Mouse (Mus musculus) heart, embryonic 14.5 days (tissue): ENCODE measurements at regions not wholly inside any gene's neighbourhood (a gene's known extent, or its start where the extent isn't known, plus 50 kb on each side); places are given as distances from the start of the nearest gene placed in this dataset.

Experiments
- ATAC-seq: fragments of 200-750 bp; cut with Nextera tagmentation; 2 replicates; pipeline ENCODE4 v1.8.0; 2017; ENCODE audit warnings: low read depth, moderate TSS enrichment; ENCODE audit not compliant: insufficient number of reproducible peaks, insufficient read depth, low FRiP score
- H3K27ac ChIP-seq, 2 experiments: fragments of 200-500 bp in 1 of 2; fragments of 300-500 bp in 1 of 2; sonication (generic) in 1 of 2; replicated peaks in 1 of 2; 2 replicates each; pipeline ENCODE4 v1.5.1; 2012 to 2014; ENCODE audit warnings: low read depth in 2 of 2, low read length in 2 of 2, control low read depth in 1 of 2, mild to moderate bottlenecking in 1 of 2, mixed read lengths in 1 of 2; ENCODE audit not compliant: control insufficient read depth in 1 of 2, insufficient read depth in 1 of 2
- H3K27me3 ChIP-seq: fragments of 300-500 bp; sonication (generic); 2 replicates; pipeline ENCODE4 v1.6.1; 2014; ENCODE audit warnings: mild to moderate bottlenecking, low read length, control low read depth; ENCODE audit not compliant: control insufficient read depth, insufficient read depth
- H3K36me3 ChIP-seq: fragments of 300-500 bp; sonication (generic); 2 replicates; pipeline ENCODE4 v1.6.1; 2014; ENCODE audit warnings: mild to moderate bottlenecking, control low read depth, low read length, mixed read lengths; ENCODE audit not compliant: control insufficient read depth, insufficient read depth
- H3K4me1 ChIP-seq, 2 experiments: fragments of 200-500 bp in 1 of 2; fragments of 300-500 bp in 1 of 2; sonication (generic) in 1 of 2; 2 replicates each; pipeline ENCODE4 v1.6.1; 2012 to 2014; ENCODE audit warnings: low read length in 2 of 2, control low read depth in 1 of 2, mixed read lengths in 1 of 2; ENCODE audit not compliant: control insufficient read depth in 2 of 2, insufficient read depth in 2 of 2
- H3K4me2 ChIP-seq: fragments of 300-500 bp; sonication (generic); 2 replicates; pipeline ENCODE4 v1.6.1; 2014; ENCODE audit warnings: mild to moderate bottlenecking, low read length
- H3K4me3 ChIP-seq, 2 experiments: fragments of 200-500 bp in 1 of 2; fragments of 300-500 bp in 1 of 2; sonication (generic) in 1 of 2; 2 replicates each; pipeline ENCODE4 v1.5.1; 2012 to 2014; ENCODE audit warnings: low read length in 2 of 2, mild to moderate bottlenecking in 2 of 2, control low read depth in 1 of 2, low read depth in 1 of 2, moderate library complexity in 1 of 2; ENCODE audit not compliant: control insufficient read depth in 1 of 2, insufficient read depth in 1 of 2
- H3K9ac ChIP-seq: fragments of 300-500 bp; sonication (generic); 2 replicates; pipeline ENCODE4 v1.6.1; 2014; ENCODE audit warnings: mild to moderate bottlenecking, low read length
- H3K9me3 ChIP-seq: fragments of 300-500 bp; sonication (generic); 2 replicates; pipeline ENCODE4 v1.6.1; 2016; ENCODE audit warnings: low read length, control low read depth; ENCODE audit not compliant: control insufficient read depth
- WGBS: fragments of 180-500 bp; shearing (Covaris S2); extraction: QIAGEN DNeasy Blood & Tissue Kit; methylation state at CpG from one replicate; pipeline ENCODE4 v1.1.7; 2014; 5-methylcytosine and 5-hydroxymethylcytosine counted together

DNA sequence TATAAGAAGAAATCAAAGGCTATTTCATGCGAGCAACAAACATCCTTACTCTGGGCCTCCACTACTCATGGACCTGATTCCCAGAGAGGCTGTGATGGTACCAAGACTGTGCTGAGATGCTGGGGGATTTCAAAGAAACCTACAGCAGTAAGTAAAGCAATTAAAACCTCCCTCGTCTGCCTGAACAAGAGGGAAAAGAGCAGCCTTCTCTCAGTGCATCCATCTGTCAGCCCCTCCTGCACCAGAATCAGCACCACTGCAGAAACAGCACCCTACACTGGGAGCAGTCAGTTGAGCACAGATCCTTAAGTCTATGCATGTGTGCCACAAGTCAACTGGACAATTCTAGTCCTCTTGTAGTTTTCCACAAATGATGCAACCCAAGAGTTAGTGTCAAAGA is 500.6 kb downstream of the Galc start:
- no peak overlapping the region for H3K4me3 ChIP-seq
- H3K27ac ChIP-seq = no peak overlapping the region
- H3K36me3 ChIP-seq = no peaks in the 10 kb centered on the region
- no peak for ATAC-seq
- 50% methylated on average over 2 of the region's 2 CpGs for WGBS
- H3K4me2 ChIP-seq = no peak overlapping the region
- no peaks in the 10 kb centered on the region for H3K9me3 ChIP-seq
- no peaks in the 10 kb centered on the region for H3K27me3 ChIP-seq
- no peak overlapping the region for H3K9ac ChIP-seq
- no peaks in the 10 kb centered on the region for H3K4me1 ChIP-seq

DNA sequence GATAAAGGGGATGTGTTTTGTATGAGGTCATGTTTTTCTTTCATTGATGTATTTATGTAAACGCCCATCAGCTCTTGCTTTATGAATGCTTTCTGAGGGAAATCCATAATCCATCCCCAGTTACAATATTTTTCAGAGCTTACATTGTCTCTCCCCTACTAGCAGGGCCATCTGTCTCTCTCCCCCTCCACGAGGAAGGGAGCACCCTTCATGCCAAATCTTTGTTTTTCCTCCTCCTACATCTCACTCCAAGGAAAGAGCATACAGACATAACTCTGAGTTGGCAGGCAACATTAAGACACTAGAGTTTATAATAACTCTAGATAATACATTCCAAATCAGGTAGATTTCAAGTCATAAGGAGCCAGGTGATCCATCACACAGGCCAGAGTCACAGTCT is 509.1 kb downstream of the Galc start:
- H3K9ac ChIP-seq = no peak overlapping the region
- 53% methylated on average over 2 of the region's 2 CpGs for WGBS

DNA sequence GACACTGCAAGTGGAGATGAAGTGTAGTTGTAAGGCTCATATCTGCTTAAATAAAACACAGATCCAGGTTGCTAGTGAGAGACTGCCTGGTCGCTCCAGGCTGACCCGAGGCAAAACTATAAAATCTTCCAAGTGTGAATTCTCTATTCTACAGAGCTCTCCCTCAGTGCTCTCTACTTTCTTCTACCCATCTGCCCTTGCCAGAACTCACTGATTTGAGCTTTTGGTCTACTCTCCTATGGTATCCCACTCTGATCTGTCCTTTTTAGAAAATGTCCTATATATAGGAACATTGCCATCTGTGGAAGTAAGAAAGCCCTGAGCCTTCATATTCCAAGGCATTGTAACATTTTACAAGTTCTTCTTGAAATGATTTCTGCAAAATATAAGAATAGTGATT is 518.3 kb downstream of the Galc start:
- Histone ChIP-seq H3K27ac (no peak overlapping the region), H3K9me3 (no peaks in the 10 kb centered on the region), H3K4me1 (no peaks in the 10 kb centered on the region), H3K36me3 (no peaks in the 10 kb centered on the region), H3K4me2 (no peak overlapping the region), H3K27me3 (no peaks in the 10 kb centered on the region), H3K9ac (no peak overlapping the region), H3K4me3 (no peak overlapping the region)
- ATAC-seq = no peak
- WGBS = 57% methylated on average over 2 of the region's 2 CpGs

More for the DNA sequence above, 509.1 kb downstream of the Galc start:
- Histone ChIP-seq H3K4me2 (no peak overlapping the region), H3K36me3 (no peaks in the 10 kb centered on the region), H3K27me3 (no peaks in the 10 kb centered on the region), H3K4me3 (no peak overlapping the region), H3K27ac (no peak overlapping the region), H3K4me1 (no peaks in the 10 kb centered on the region), H3K9me3 (no peaks in the 10 kb centered on the region)
- ATAC-seq = no peak

DNA sequence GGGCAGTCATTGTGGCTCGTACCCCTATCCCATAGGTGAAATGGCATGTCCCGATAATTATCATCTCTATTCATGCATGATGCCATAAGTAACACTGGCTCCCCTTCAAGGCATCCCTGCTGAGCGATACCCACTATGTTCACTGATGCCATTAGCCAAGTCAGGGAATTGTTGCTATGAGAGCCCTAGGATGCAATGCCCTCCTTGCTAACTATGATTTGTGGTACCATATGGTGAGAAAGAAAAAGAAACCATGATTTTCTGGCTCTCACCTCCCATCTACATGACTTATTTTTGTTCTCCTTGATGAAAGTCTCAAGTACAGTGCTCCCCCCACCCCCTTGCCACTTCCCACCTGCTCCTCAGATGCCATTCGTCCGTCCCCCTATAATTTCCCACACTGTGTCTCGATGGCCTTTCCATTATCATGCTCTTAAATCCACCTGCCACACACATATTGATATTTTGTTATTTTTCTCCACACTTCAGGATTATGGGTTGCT is 527.1 kb downstream of the Galc start:
- H3K27me3 ChIP-seq = no peaks in the 10 kb centered on the region
- H3K36me3 ChIP-seq = no peaks in the 10 kb centered on the region
- no peaks in the 10 kb centered on the region for H3K9me3 ChIP-seq
- no peak overlapping the region for H3K4me2 ChIP-seq
- H3K4me3 ChIP-seq = no peak overlapping the region
- WGBS = 81% methylated on average over 6 of the region's 6 CpGs
- no peak overlapping the region for H3K9ac ChIP-seq
- H3K4me1 ChIP-seq = no peaks in the 10 kb centered on the region
- ATAC-seq = no peak
- no peak overlapping the region for H3K27ac ChIP-seq

DNA sequence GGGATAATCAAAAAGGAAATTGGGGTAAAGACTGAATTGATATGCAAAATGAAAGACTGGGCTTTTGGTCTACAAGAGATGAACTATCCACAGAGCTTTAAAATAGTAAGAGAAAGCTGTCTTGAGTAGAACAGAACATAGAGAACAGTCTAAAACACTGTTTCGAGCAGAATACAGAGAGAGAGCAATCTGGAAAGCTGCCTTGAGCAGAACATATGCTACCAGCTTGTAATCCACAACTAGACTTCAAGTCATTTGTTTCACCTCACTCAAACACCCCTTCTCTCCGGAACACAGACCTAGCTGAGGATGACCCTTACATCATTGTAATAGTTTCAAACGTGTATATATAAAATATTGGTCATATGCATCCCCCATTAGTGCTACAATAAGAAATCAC is 538.7 kb downstream of the Galc start:
- ATAC-seq = no peak
- no peak overlapping the region for H3K4me3 ChIP-seq
- H3K27ac ChIP-seq = no peak overlapping the region
- H3K9me3 ChIP-seq = peaks cover 10% of the 10 kb centered on the region; the same call in 1 of the 2 replicates
- H3K27me3 ChIP-seq = no peaks in the 10 kb centered on the region
- no peak overlapping the region for H3K9ac ChIP-seq
- WGBS = 60% methylated on average over 3 of the region's 3 CpGs
- no peaks in the 10 kb centered on the region for H3K36me3 ChIP-seq
- H3K4me2 ChIP-seq = no peak overlapping the region
- H3K4me1 ChIP-seq = no peaks in the 10 kb centered on the region

DNA sequence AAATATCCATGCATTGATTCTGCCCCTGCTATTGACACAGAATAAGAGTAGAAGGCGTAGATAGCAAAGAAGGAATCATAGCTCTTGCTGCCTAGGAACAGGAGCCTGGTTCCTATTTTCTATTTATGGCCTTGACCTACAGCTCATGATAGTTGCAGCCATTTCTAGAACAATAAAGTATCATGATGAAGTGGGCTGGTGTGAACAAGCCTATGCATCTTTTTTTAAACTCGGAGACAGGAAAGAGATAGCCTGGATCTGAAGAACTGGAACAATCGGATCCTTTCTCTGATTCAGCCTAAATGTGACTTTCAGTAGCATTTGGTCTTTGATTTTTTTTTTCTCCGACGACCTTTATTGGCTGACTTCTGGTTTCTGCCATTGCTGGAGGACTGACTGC is 541.4 kb downstream of the Galc start:
- H3K9me3 ChIP-seq = peaks cover 13% of the 10 kb centered on the region; the same call in 1 of the 2 replicates
- no peak overlapping the region for H3K27ac ChIP-seq
- H3K4me1 ChIP-seq = no peaks in the 10 kb centered on the region
- H3K9ac ChIP-seq = no peak overlapping the region
- WGBS = 75% methylated on average over 5 of the region's 5 CpGs
- H3K4me2 ChIP-seq = no peak overlapping the region
- ATAC-seq = no peak
- H3K4me3 ChIP-seq = no peak overlapping the region
- no peaks in the 10 kb centered on the region for H3K36me3 ChIP-seq
- H3K27me3 ChIP-seq = no peaks in the 10 kb centered on the region
